Mouse (Mus musculus) cerebellum, adult 9-11 months (tissue): ENCODE measurements around the gene Ugt1a9.

ENCODE experiments used
- DNase-seq: peaks from one replicate; pipeline ENCODE4 v3.0.0; 2022

Gene Ugt1a9

GRCm38 (mm10) chr1:88240072-88240471, 169.5 kb downstream of the Ugt1a9 start:
- DNase-seq, result no peak

GRCm38 (mm10) chr1:88240579-88240978, 170.0 kb downstream of the Ugt1a9 start:
- DNase-seq, result no peak

- no peak for DNase-seq
These were observed 173.3 kb downstream of the Ugt1a9 start for GRCm38 (mm10) chr1:88243861-88244260.

GRCm38 (mm10) chr1:88245881-88246280, 175.3 kb downstream of the Ugt1a9 start:
- no peak for DNase-seq

GRCm38 (mm10) chr1:88246386-88246785, 175.8 kb downstream of the Ugt1a9 start:
- no peak for DNase-seq

- DNase-seq, result no peak
These were observed 177.1 kb downstream of the Ugt1a9 start for GRCm38 (mm10) chr1:88247660-88248059.

- no peak for DNase-seq
These were observed 178.1 kb downstream of the Ugt1a9 start for GRCm38 (mm10) chr1:88248658-88249057.

GRCm38 (mm10) chr1:88249596-88249995, 179.0 kb downstream of the Ugt1a9 start:
- no peak for DNase-seq

- DNase-seq, result no peak
These were observed 179.4 kb downstream of the Ugt1a9 start for GRCm38 (mm10) chr1:88250023-88250422.

GRCm38 (mm10) chr1:88253106-88253505, 182.5 kb downstream of the Ugt1a9 start:
- no peak for DNase-seq

- no peak for DNase-seq
These were observed 182.9 kb downstream of the Ugt1a9 start for GRCm38 (mm10) chr1:88253540-88253939.

GRCm38 (mm10) chr1:88254793-88255465, 184.3 kb downstream of the Ugt1a9 start:
- peak; percentile 47 for DNase-seq

GRCm38 (mm10) chr1:88255466-88255857, 184.9 kb downstream of the Ugt1a9 start:
- DNase-seq, result no peak

- DNase-seq, result peak; percentile 62
These were observed 185.6 kb downstream of the Ugt1a9 start for GRCm38 (mm10) chr1:88255989-88256754.

- no peak for DNase-seq
These were observed 186.5 kb downstream of the Ugt1a9 start for GRCm38 (mm10) chr1:88256886-88257663.

GRCm38 (mm10) chr1:88257681-88258080, 187.1 kb downstream of the Ugt1a9 start:
- no peak for DNase-seq

GRCm38 (mm10) chr1:88258361-88258760, 187.8 kb downstream of the Ugt1a9 start:
- DNase-seq, result no peak

GRCm38 (mm10) chr1:88258881-88259642, 188.5 kb downstream of the Ugt1a9 start:
- DNase-seq, result peak; percentile 64

- no peak for DNase-seq
These were observed 189.0 kb downstream of the Ugt1a9 start for GRCm38 (mm10) chr1:88259643-88260024.

- DNase-seq, result peak; percentile 56
These were observed 189.5 kb downstream of the Ugt1a9 start for GRCm38 (mm10) chr1:88260114-88260513.

GRCm38 (mm10) chr1:88260604-88261377, 190.2 kb downstream of the Ugt1a9 start:
- no peak for DNase-seq

- DNase-seq, result no peak
These were observed 191.1 kb downstream of the Ugt1a9 start for GRCm38 (mm10) chr1:88261706-88262105.
